11 mouse cellular contexts compared by ENCODE assay signal in genomic region chrX:142469048-142469634, GRCm38 (mm10).
A peak's percentile ranks its signal among the peaks of the same experiment; 100 is the strongest.
DNase-seq lines count a peak whose midpoint lies in the region; ATAC-seq lines count a peak whose summit lies in the region.
"Had no signal": no experiment of that assay in that cellular context is flagged by ENCODE, and none has a peak within 500 bp of the region (broad histone marks: within the 10 kb centered on the region; RNA-seq: fewer than 3 reads in every experiment).

No protein-coding gene starts in this region.

- no peak overlapping the region for H3K4me2 ChIP-seq in kidney, embryonic 15.5 days
- H3K4me2 ChIP-seq: embryonic facial prominence, embryonic 15.5 days; heart, embryonic 11.5 days had no signal

- H3K27me3 ChIP-seq in kidney, embryonic 15.5 days, result peaks cover 36% of the 10 kb centered on the region

- no peaks in the 10 kb centered on the region for H3K9me3 ChIP-seq in kidney, embryonic 15.5 days (replicated peaks)
- H3K9me3 ChIP-seq: embryonic facial prominence, embryonic 15.5 days had no signal

- peaks cover 7% of the 10 kb centered on the region; the same call in 1 of the 2 replicates for H3K4me1 ChIP-seq in kidney, embryonic 15.5 days
- H3K4me1 ChIP-seq: embryonic facial prominence, embryonic 15.5 days had no signal

- H3K9ac ChIP-seq in kidney, embryonic 15.5 days, result no peak overlapping the region
- H3K9ac ChIP-seq: embryonic facial prominence, embryonic 15.5 days had no signal

- no peak overlapping the region for H3K4me3 ChIP-seq in kidney, embryonic 15.5 days (replicated peaks)
- H3K4me3 ChIP-seq: embryonic facial prominence, embryonic 15.5 days had no signal

- H3K36me3 ChIP-seq in kidney, embryonic 15.5 days, result no peaks in the 10 kb centered on the region
- H3K36me3 ChIP-seq: embryonic facial prominence, embryonic 15.5 days had no signal

- peak overlapping the region; percentile 81 for H3K27ac ChIP-seq in kidney, embryonic 15.5 days
- H3K27ac ChIP-seq: embryonic facial prominence, embryonic 15.5 days had no signal

- peak; percentile 82 for ATAC-seq in kidney, embryonic 15.5 days (replicated peaks; ENCODE audit: low FRiP score)
- ATAC-seq in erythroid progenitor cell, adult 5-6 weeks (replicated peaks; ENCODE audit: low FRiP score, poor library complexity, severe bottlenecking), result no peak

- DNase-seq in kidney, postnatal 25 days, result no peak
- peak; percentile 38 for DNase-seq in CD4-positive, CD25-positive, alpha-beta regulatory T cell, adult 2 months (ENCODE audit: low read depth, low spot score)
- DNase-seq in R1 (ENCODE audit: low read depth, low spot score), result peak; percentile 77
- peak; percentile 46 for DNase-seq in lung, postnatal 36 days
- no peak for DNase-seq in frontal cortex, postnatal 14 days (ENCODE audit: low spot score in 2 of 2)
- no peak for DNase-seq in spleen, adult 12 weeks (ENCODE audit: low spot score)
- DNase-seq: spleen, adult 18-20 months had no signal

- 23% methylated on average over 7 of the region's 7 CpGs for WGBS in kidney, embryonic 15.5 days

Comparison
In these comparisons a context has a peak if more than half of its experiments do, and no peak if none do; other contexts are left out.
1. DNase-seq: peak in CD4-positive, CD25-positive, alpha-beta regulatory T cell, adult 2 months (single experiment), R1 (single experiment) and lung, postnatal 36 days (single experiment); none in kidney, postnatal 25 days (0 of 2), frontal cortex, postnatal 14 days (0 of 2) and spleen, adult 12 weeks (single experiment).